8 mouse cellular contexts compared by ENCODE assay signal in the genomic region with DNA sequence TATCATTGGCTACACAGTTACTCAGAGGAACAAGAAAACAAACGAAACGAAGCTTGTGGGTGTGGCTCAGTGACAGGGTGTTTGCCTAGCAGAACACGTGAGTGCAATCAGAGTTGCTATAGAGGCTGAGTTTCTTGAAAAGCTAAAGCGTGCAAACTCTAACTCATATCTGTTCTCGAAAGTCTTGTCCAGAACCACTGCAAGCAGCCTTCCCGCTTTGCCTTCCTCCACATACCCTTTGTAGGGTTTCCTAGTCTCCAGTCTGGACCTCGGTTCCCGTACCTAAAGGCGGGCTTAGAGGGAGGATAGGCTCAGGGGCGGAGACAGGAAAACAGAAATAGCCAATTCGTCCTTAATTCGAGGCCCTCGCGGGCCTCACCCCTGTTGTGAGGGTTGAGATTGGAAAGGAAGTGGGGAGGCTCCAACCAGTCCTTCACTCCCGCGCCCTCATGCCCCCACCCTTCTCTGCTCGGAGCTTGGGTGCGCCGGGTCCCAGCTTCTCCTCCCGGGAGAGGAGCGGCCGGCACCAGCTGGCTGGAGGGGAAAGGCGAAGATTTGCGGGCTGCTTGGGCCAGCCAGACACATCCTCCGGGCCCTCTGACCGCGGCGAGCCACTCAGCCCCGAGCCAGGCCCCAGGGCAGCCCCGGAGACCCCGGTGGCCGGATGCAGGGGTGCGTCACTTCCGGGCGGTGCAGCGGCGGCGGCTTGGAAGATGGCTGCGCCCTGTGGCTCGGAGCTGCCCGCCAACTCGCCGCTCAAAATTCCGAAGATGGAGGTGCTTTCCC. TPM values are rescaled to one million over a fixed set of nuclear protein-coding genes. Genes with fewer than 3 reads are reported as not detected.
A peak's percentile ranks its signal among the peaks of the same experiment; 100 is the strongest.
DNase-seq lines count a peak whose midpoint lies in the region; ATAC-seq and TF ChIP-seq lines count a peak whose summit lies in the region.

A gene (plus strand): TSS at position 709 of the 786 bp plus-strand sequence.

- WGBS in forebrain, embryonic 14.5 days, result under 1% methylated on average over 42 of the region's 44 CpGs
- under 1% methylated on average over 37 of the region's 44 CpGs for WGBS in neural tube, embryonic 15.5 days

- H3K4me3 ChIP-seq in E14TG2a.4 (replicated peaks; ENCODE audit: low read length), result peak within 1 kb of the TSS; percentile 95
- peak within 1 kb of the TSS; percentile 99 for H3K4me3 ChIP-seq in forebrain, embryonic 14.5 days (ENCODE audit: low read depth, low read length)
- H3K4me3 ChIP-seq in neural tube, embryonic 15.5 days (replicated peaks), result peak within 1 kb of the TSS; percentile 95

- peak; percentile 97 for ATAC-seq in cerebellum, adult (ENCODE audit: insufficient number of reproducible peaks, low FRiP score, low TSS enrichment)
- peak; percentile 97 for ATAC-seq in forebrain, embryonic 14.5 days
- peak; percentile 98 for ATAC-seq in neural tube, embryonic 15.5 days (ENCODE audit: low FRiP score)

- intact Hi-C loops in heart, postnatal 14 days (cut with DNase I), result loop anchor here (2.0 kb wide), 1 partner anchor 42 kb away; no protein-coding TSS in a partner anchor

- H3K36me3 ChIP-seq in E14TG2a.4 (ENCODE audit: insufficient read depth, low read length), result peaks cover 22% of the 10 kb centered on the region
- no peaks in the 10 kb centered on the region for H3K36me3 ChIP-seq in forebrain, embryonic 14.5 days (ENCODE audit: control insufficient read depth, insufficient read depth, low read length)
- no peaks in the 10 kb centered on the region for H3K36me3 ChIP-seq in neural tube, embryonic 15.5 days

- H3K4me2 ChIP-seq in forebrain, embryonic 14.5 days (ENCODE audit: low read length), result peak within 1 kb of the TSS; percentile 59
- peak within 1 kb of the TSS; percentile 93 for H3K4me2 ChIP-seq in neural tube, embryonic 15.5 days

- H3K27me3 ChIP-seq in E14TG2a.4 (ENCODE audit: insufficient read depth, low read length), result no peaks in the 10 kb centered on the region
- H3K27me3 ChIP-seq in forebrain, embryonic 14.5 days (replicated peaks; ENCODE audit: control insufficient read depth, insufficient read depth, low read length), result no peaks in the 10 kb centered on the region
- no peaks in the 10 kb centered on the region for H3K27me3 ChIP-seq in neural tube, embryonic 15.5 days (replicated peaks)

- H3K4me1 ChIP-seq in E14TG2a.4 (replicated peaks; ENCODE audit: low read depth, low read length), result peaks cover 79% of the 10 kb centered on the region
- peaks cover 6% of the 10 kb centered on the region for H3K4me1 ChIP-seq in forebrain, embryonic 14.5 days (ENCODE audit: control insufficient read depth, insufficient read depth, low read length)
- H3K4me1 ChIP-seq in neural tube, embryonic 15.5 days, result peaks cover 28% of the 10 kb centered on the region

- no peaks in the 10 kb centered on the region for H3K9me3 ChIP-seq in E14TG2a.4 (ENCODE audit: low read length)
- H3K9me3 ChIP-seq in forebrain, embryonic 14.5 days (replicated peaks; ENCODE audit: control insufficient read depth, low read length), result no peaks in the 10 kb centered on the region
- H3K9me3 ChIP-seq in neural tube, embryonic 15.5 days (replicated peaks), result no peaks in the 10 kb centered on the region

- TF ChIP-seq CTCF in E14TG2a.4 (conservative IDR thresholded peaks at IDR 0.05; ENCODE audit: low read length), result no peak

- H3K27ac ChIP-seq in forebrain, embryonic 14.5 days (ENCODE audit: low read depth, low read length), result peak within 1 kb of the TSS; percentile 97
- H3K27ac ChIP-seq in neural tube, embryonic 15.5 days (replicated peaks), result peak within 1 kb of the TSS; percentile 97

- peak within 1 kb of the TSS; percentile 96 for H3K9ac ChIP-seq in forebrain, embryonic 14.5 days (ENCODE audit: low read length)
- peak within 1 kb of the TSS; percentile 91 for H3K9ac ChIP-seq in neural tube, embryonic 15.5 days (replicated peaks)

- DNase-seq in forebrain, embryonic 14.5 days (ENCODE audit: low spot score), result peak; percentile 88
- peak; percentile 92 to 96 for DNase-seq in heart, postnatal 14 days
- DNase-seq in layer of hippocampus, adult 11-12 months (ENCODE audit: low spot score), result peak; percentile 84
- DNase-seq in lung, adult 18-20 months, result peak; percentile 90 to 92
- peak; percentile 92 for DNase-seq in testis, postnatal 14 days (ENCODE audit: low spot score)

RNA-seq across cellular contexts. Expression of the gene that starts here (rescaled TPM):
- 29.2 and 33.6 TPM in 2 replicates for polyA plus RNA-seq in forebrain, embryonic 14.5 days (2014; fragmentation: Nextera tagmentation; extraction: Ambion mirVana)
- 10 to 100 TPM; 10.5 to 11.3 TPM for total RNA-seq in heart, postnatal 14 days (2021)
- polyA plus RNA-seq in neural tube, embryonic 15.5 days (2015; fragmentation: Nextera tagmentation; extraction: Ambion mirVana), result 27.6 and 30.7 TPM in 2 replicates

Comparison
In these comparisons a context has a peak if more than half of its experiments do, and no peak if none do; other contexts are left out.
1. Peak in every context shown above with its lines: DNase-seq, ATAC-seq, H3K4me3 ChIP-seq and H3K27ac ChIP-seq.